Mouse (Mus musculus) liver, postnatal 0 days (tissue): Measurements from ENCODE around the gene Cntn1.

Source experiments
- CTCF ChIP-seq: sonication (generic); IDR thresholded peaks from 2 replicates; pipeline ENCODE4 v1.5.1; 2016; ENCODE audit warnings: antibody characterized with exemption, low read depth
- EP300 ChIP-seq: IDR thresholded peaks from 2 replicates; pipeline ENCODE4 v1.6.1; 2016; ENCODE audit warnings: antibody characterized with exemption, low read depth, mild to moderate bottlenecking

DNA sequence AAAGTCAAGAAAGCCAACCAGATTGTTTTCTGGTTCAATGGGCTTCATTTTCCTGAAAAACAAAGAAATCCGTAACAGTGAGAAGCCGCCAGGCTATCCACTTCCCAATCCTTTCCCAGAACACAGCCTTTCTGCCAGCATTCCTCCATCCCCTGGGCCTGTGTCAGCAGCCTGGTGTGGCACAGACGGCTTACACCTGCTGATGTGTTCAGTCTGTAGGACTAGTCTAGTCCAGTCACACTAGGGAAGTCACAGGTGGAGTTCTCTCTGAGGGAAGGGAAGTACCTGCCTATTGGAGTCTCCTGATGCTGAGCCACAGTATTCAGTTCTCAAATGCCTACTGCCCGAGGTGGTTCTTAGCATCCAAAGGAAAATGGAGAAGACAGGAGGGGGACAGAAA, 111.9 kb downstream of the Cntn1 start:
- TF ChIP-seq CTCF (no peak), EP300 (no peak)
